Mouse (Mus musculus) heart, embryonic 13.5 days (tissue): ENCODE data around the gene Pdcd11. TPM values are rescaled to one million over a fixed set of nuclear protein-coding genes. Genes with fewer than 3 reads are reported as not detected.

Source experiments
- ATAC-seq: fragments of 200-750 bp; cut with Nextera tagmentation; 2 replicates; pipeline ENCODE4 v1.8.0; 2017; ENCODE audit warnings: moderate TSS enrichment; ENCODE audit not compliant: insufficient number of reproducible peaks, low FRiP score, low TSS enrichment; ENCODE audit errors: extremely low read depth
- H3K27ac ChIP-seq: fragments of 300-500 bp; sonication (generic); replicated peaks from 2 replicates; pipeline ENCODE4 v1.5.1; 2015; ENCODE audit warnings: moderate library complexity, mild to moderate bottlenecking, inconsistent platforms
- H3K27me3 ChIP-seq: fragments of 300-500 bp; sonication (generic); replicated peaks from 2 replicates; pipeline ENCODE4 v1.6.1; 2015; ENCODE audit warnings: mild to moderate bottlenecking, inconsistent platforms
- H3K36me3 ChIP-seq: fragments of 300-500 bp; sonication (generic); 2 replicates; pipeline ENCODE4 v1.6.1; 2015; ENCODE audit warnings: mild to moderate bottlenecking, inconsistent platforms
- H3K4me1 ChIP-seq: fragments of 300-500 bp; sonication (generic); 2 replicates; pipeline ENCODE4 v1.6.1; 2015; ENCODE audit warnings: inconsistent platforms
- H3K4me2 ChIP-seq: fragments of 300-500 bp; sonication (generic); 2 replicates; pipeline ENCODE4 v1.6.1; 2015; ENCODE audit warnings: inconsistent platforms, mild to moderate bottlenecking, moderate library complexity
- H3K4me3 ChIP-seq: fragments of 300-500 bp; sonication (generic); 2 replicates; pipeline ENCODE4 v1.5.1; 2015; ENCODE audit warnings: moderate library complexity, mild to moderate bottlenecking, inconsistent platforms
- H3K9ac ChIP-seq: fragments of 300-500 bp; sonication (generic); 2 replicates; pipeline ENCODE4 v1.6.1; 2015; ENCODE audit warnings: inconsistent platforms, mild to moderate bottlenecking, moderate library complexity
- H3K9me3 ChIP-seq: fragments of 300-500 bp; sonication (generic); 2 replicates; pipeline ENCODE4 v1.6.1; 2016; ENCODE audit warnings: inconsistent platforms
- WGBS: fragments of 180-500 bp; shearing (Covaris S2); methylation state at CpG from one replicate; pipeline ENCODE4 v1.1.7; 2015; ENCODE audit warnings: mixed read lengths; 5-methylcytosine and 5-hydroxymethylcytosine counted together
- polyA plus RNA-seq: library from polyadenylated mRNA; unstranded; fragments of >200 nt; fragmentation: Nextera tagmentation; extraction: Ambion mirVana; gene quantifications from 2 replicates; pipeline ENCODE4 v1.2.1, GENCODE M21; 2015

Gene Pdcd11
- polyA plus RNA-seq, 1 experiment from 2014 or later = 5.4 TPM

DNA sequence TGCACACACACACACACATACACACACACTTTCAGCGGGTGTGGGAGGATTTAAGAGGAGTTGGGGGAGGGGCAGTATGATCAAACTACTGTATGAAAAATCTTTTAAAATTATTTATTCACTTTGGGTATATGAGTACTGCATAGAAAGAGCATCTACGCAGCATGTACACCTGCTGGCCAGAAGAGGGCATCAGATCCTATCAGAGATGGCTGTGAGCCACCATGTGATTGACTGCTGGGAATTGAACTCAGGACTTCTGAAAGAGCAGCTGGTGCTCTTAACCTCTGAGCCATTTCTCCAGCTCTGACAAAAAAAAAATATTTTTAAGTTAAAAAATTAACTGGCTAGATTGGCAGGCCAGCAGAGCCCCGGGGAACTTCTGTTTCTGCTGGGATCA lies 83.9 kb downstream of the Pdcd11 start:
- H3K27ac ChIP-seq = no peak overlapping the region
- H3K9me3 ChIP-seq = no peaks in the 10 kb centered on the region
- WGBS = 54% methylated on average over 3 of the region's 3 CpGs
- peaks cover 49% of the 10 kb centered on the region for H3K27me3 ChIP-seq
- H3K4me2 ChIP-seq = no peak overlapping the region
- H3K9ac ChIP-seq = no peak overlapping the region
- H3K4me3 ChIP-seq = no peak overlapping the region
- H3K36me3 ChIP-seq = no peaks in the 10 kb centered on the region
- no peak; the same call in 1 of the 2 replicates for ATAC-seq
- peaks cover 4% of the 10 kb centered on the region for H3K4me1 ChIP-seq

DNA sequence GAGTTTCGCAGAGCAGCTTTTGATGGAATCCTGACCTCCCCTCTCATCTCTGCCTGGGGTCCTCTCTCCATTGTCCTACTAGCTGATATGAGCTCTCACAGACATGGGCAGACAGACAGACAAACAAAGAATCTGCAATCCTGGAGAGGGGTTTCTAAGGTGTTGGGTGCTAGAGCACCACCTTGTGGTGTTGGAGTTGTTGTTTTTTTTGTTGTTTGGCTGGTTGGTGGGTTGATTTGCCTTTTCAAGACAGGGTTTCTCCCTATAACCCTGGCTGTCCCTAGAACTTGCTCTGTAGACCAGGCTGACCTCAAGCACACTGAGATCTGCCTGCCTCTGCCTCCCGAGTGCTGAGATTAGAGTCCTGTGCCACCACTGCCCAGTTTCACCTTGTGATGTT lies 84.9 kb downstream of the Pdcd11 start:
- H3K27ac ChIP-seq = no peak overlapping the region
- H3K4me2 ChIP-seq = no peak overlapping the region
- no peaks in the 10 kb centered on the region for H3K9me3 ChIP-seq
- no peak for ATAC-seq
- H3K4me3 ChIP-seq = no peak overlapping the region
- H3K4me1 ChIP-seq = peaks cover 7% of the 10 kb centered on the region
- WGBS = 54% methylated on average over 2 of the region's 2 CpGs
- no peak overlapping the region for H3K9ac ChIP-seq
- peaks cover 59% of the 10 kb centered on the region for H3K27me3 ChIP-seq
- no peaks in the 10 kb centered on the region for H3K36me3 ChIP-seq

DNA sequence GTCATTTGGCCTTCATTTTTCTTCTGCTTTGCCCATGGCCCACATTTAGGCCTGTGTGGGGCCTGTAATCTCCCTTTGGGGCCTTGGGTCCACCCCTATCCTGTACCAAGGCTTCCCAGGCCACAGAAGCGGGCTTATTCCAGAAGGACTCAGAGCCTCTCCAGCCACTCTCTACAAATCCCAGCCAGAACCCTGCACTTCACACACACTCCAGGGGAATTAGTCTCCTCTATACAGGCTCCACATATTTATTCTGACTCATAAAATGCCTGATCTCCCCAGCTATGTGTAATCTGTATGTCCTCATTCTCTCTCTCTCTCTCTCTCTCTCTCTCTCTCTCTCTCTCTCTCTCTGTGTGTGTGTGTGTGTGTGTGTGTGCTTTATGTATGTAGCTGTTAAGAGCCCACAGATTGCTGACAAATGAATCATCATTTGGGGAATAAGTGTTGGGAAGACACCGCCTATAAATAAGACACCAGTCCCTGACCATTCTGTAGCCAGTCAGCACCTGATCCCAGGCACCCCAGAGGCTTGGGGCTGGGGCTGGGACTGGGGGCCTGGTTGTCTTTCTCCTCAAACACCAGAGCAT lies 86.4 kb downstream of the Pdcd11 start:
- WGBS = 80% methylated on average over 2 of the region's 2 CpGs
- no peak overlapping the region for H3K4me2 ChIP-seq

DNA sequence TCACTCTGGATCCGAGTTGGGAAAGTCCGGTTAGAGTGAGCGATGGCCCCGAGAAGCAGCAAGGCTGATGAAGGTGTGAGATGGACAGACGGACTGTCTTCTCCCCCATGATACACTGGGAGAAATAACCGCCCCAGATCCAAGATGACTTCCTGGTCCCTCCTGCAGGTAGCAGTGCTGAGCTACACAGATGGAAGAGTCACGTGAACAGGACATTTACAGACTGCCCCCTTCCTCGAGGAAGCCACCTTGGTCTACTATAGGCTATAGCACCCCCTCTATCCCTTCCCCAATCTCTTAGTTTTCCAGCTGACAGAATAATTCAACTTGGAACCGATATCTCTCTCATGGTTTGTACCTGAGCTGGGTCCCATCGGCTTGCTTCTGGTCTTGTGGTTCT lies 87.4 kb downstream of the Pdcd11 start:
- peak overlapping the region; percentile 100 for H3K4me2 ChIP-seq
- no peak for ATAC-seq
- H3K4me1 ChIP-seq = peaks cover 7% of the 10 kb centered on the region
- H3K9me3 ChIP-seq = peaks cover 3% of the 10 kb centered on the region; the same call in 1 of the 2 replicates
- H3K27ac ChIP-seq = no peak overlapping the region
- H3K27me3 ChIP-seq = peaks cover 67% of the 10 kb centered on the region
- H3K4me3 ChIP-seq = peak overlapping the region; percentile 74
- no peaks in the 10 kb centered on the region for H3K36me3 ChIP-seq
- 14% methylated on average over 10 of the region's 10 CpGs for WGBS
- H3K9ac ChIP-seq = no peak overlapping the region

More for the DNA sequence above, 86.4 kb downstream of the Pdcd11 start:
- Histone ChIP-seq H3K9ac (no peak overlapping the region), H3K9me3 (peaks cover 2% of the 10 kb centered on the region; the same call in 1 of the 2 replicates), H3K4me3 (no peak overlapping the region), H3K27me3 (peaks cover 71% of the 10 kb centered on the region), H3K4me1 (peaks cover 7% of the 10 kb centered on the region), H3K27ac (no peak overlapping the region), H3K36me3 (no peaks in the 10 kb centered on the region)
- ATAC-seq = no peak

DNA sequence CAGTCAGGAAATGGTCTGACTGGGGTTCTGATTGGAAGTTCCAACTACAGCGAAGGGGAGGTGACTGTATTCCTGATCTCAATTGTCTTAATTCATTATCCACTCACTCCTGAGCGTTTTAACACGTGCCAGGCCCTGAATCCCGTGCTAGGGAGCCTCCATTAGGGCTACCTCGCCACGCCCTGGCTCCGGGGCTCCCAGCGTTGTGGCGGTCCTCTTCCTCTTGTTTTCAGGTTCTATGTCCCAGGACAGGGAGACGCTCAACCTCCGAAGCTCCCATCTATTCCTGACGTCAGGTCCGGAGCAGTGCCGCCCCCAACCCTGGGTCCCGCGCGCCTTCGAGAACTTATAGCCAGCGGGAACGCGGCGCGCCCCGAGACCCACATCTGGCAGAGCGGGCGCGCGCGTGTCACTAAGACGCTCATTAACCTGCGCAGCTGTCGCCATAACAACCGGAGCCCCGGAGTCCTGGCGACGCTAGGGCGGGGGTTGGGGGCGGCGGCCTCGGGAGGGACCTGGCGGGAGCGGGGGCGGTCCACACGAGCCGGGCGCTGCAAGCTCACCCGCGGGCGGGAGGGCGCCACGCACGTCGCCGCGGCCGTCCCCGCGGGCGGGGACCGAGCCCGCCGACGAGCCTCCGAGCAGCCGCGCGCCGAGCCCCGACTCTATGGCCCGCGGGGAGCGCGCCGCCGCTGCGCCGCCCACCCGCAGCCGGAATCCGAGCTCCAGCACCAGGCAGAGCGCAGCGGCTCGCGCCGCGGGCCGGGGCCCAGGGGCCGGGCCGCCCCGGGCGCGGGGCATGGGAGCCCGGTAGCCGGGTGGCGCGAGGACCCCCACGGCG lies 88.1 kb downstream of the Pdcd11 start, which contains the start of gene Neurl1a:
Gene Neurl1a, plus strand, starts transcription at position 390 of the 841 bp plus-strand sequence.
- peaks cover 3% of the 10 kb centered on the region; the same call in 1 of the 2 replicates for H3K9me3 ChIP-seq
- H3K4me3 ChIP-seq = peak within 1 kb of the TSS; percentile 74
- peaks cover 60% of the 10 kb centered on the region for H3K27me3 ChIP-seq
- no peaks in the 10 kb centered on the region for H3K36me3 ChIP-seq
- peak within 1 kb of the TSS; percentile 83 for H3K9ac ChIP-seq
- peak; percentile 27; the same call in 1 of the 2 replicates for ATAC-seq
- peaks cover 7% of the 10 kb centered on the region for H3K4me1 ChIP-seq
- H3K4me2 ChIP-seq = peak within 1 kb of the TSS; percentile 100
- no peak within 1 kb of the TSS for H3K27ac ChIP-seq
- WGBS = under 1% methylated on average over 58 of the region's 98 CpGs

GRCm38 (mm10) chr19:47179272-47179809 lies 88.8 kb downstream of the Pdcd11 start:
- H3K9ac ChIP-seq = peak overlapping the region; percentile 83
- H3K36me3 ChIP-seq = no peaks in the 10 kb centered on the region
- no peak for ATAC-seq
- peaks cover 7% of the 10 kb centered on the region for H3K4me1 ChIP-seq
- no peak overlapping the region for H3K27ac ChIP-seq
- peak overlapping the region; percentile 74 for H3K4me3 ChIP-seq
- WGBS = 1% methylated on average over 34 of the region's 42 CpGs
- peak overlapping the region; percentile 100 for H3K4me2 ChIP-seq
- H3K9me3 ChIP-seq = peaks cover 3% of the 10 kb centered on the region; the same call in 1 of the 2 replicates
- peaks cover 58% of the 10 kb centered on the region for H3K27me3 ChIP-seq

DNA sequence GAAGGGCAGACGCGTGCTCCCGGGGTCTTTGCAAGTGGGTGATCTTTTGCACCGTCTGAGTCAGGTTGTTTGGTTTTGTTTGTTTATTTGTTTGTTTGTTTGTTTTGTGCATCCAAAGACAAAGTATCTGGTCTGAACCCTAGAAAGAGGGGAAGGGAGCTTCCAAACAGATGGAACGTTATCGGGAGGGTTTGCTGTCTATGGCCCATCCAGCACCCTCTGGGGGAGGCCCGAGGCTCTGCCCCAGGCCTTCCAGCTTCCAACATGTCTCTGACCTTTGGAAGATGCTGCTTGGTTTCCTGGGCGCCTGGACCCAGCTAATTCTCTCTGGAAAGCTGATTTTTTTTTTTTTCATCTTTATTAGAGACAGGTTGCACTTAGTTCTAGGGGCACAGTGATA lies 89.4 kb downstream of the Pdcd11 start:
- H3K27ac ChIP-seq = no peak overlapping the region
- WGBS = 18% methylated on average over 8 of the region's 8 CpGs
- ATAC-seq = no peak
- no peaks in the 10 kb centered on the region for H3K36me3 ChIP-seq
- peaks cover 3% of the 10 kb centered on the region; the same call in 1 of the 2 replicates for H3K9me3 ChIP-seq
- H3K9ac ChIP-seq = no peak overlapping the region
- peaks cover 7% of the 10 kb centered on the region for H3K4me1 ChIP-seq
- peak overlapping the region; percentile 100; the same call in 1 of the 2 replicates for H3K4me2 ChIP-seq
- peak overlapping the region; percentile 74; the same call in 1 of the 2 replicates for H3K4me3 ChIP-seq
- peaks cover 58% of the 10 kb centered on the region for H3K27me3 ChIP-seq

Other genes starting within 250 kb of the Pdcd11 start
- gene Ina, start 76.1 kb upstream of the Pdcd11 start, polyA plus RNA-seq = 0.52 and 0.74 TPM in 2 replicates
- 102 and 124 TPM in 2 replicates for gene Nt5c2, start 75.6 kb upstream of the Pdcd11 start, polyA plus RNA-seq
- 10.2 and 10.3 TPM in 2 replicates for gene Pcgf6, start 39.9 kb upstream of the Pdcd11 start, polyA plus RNA-seq
- gene Taf5, start 23.0 kb upstream of the Pdcd11 start, polyA plus RNA-seq = 3.3 TPM in 2 replicates
- gene Usmg5, start 121 bp upstream of the Pdcd11 start, polyA plus RNA-seq = 2,381 and 2,562 TPM in 2 replicates
- 5.2 and 6.0 TPM in 2 replicates for gene Calhm2, start 47.5 kb downstream of the Pdcd11 start, polyA plus RNA-seq
- gene Calhm1, start 53.5 kb downstream of the Pdcd11 start, polyA plus RNA-seq = not detected in 2 replicates
- gene Calhm3, start 67.0 kb downstream of the Pdcd11 start, polyA plus RNA-seq = not detected in 2 replicates
- 1.8 and 2.1 TPM in 2 replicates for gene Neurl1a, start 88.1 kb downstream of the Pdcd11 start, polyA plus RNA-seq